Comparison of ENCODE assay signal across 8 mouse cellular contexts in genomic region chr11:6404699-6405566, GRCm38 (mm10). TPM values are rescaled to one million over a fixed set of nuclear protein-coding genes. Genes with fewer than 3 reads are reported as not detected.
DNase-seq lines count a peak whose midpoint lies in the region; ATAC-seq lines count a peak whose summit lies in the region.

No protein-coding gene starts in this region.

- peaks cover 41% of the 10 kb centered on the region for H3K36me3 ChIP-seq in midbrain, embryonic 11.5 days (ENCODE audit: control insufficient read depth, insufficient read depth, low read length)
- H3K36me3 ChIP-seq in midbrain, embryonic 10.5 days: peaks cover 69% of the 10 kb centered on the region

- DNase-seq in adrenal gland, adult 2 months: peak; percentile 63
- no peak for DNase-seq in adrenal gland, adult 8-10 months
- DNase-seq in midbrain, embryonic 11.5 days (ENCODE audit: low spot score, missing footprints): peak; percentile 60
- DNase-seq in midbrain, embryonic 10.5 days (ENCODE audit: low spot score): no peak
- DNase-seq in heart, postnatal 4 days: peak; percentile 83
- peak; percentile 55 for DNase-seq in lung, postnatal 25 days (ENCODE audit: low spot score)
- DNase-seq in urinary bladder, postnatal 25 days (ENCODE audit: low spot score): no peak

- no peak for ATAC-seq in midbrain, embryonic 11.5 days (ENCODE audit: low FRiP score)
- no peak for ATAC-seq in inflammation-experienced regulatory T-cells, adult 6 months

- no peak overlapping the region for H3K27ac ChIP-seq in midbrain, embryonic 11.5 days (ENCODE audit: low read depth, low read length)
- no peak overlapping the region for H3K27ac ChIP-seq in midbrain, embryonic 10.5 days (replicated peaks)

- no peak overlapping the region for H3K4me3 ChIP-seq in midbrain, embryonic 11.5 days (ENCODE audit: low read depth, low read length)
- no peak overlapping the region for H3K4me3 ChIP-seq in midbrain, embryonic 10.5 days

- H3K4me2 ChIP-seq in midbrain, embryonic 11.5 days: no peak overlapping the region

- WGBS in midbrain, embryonic 11.5 days: 89% methylated on average over 9 of the region's 9 CpGs
- WGBS in midbrain, embryonic 10.5 days: 90% methylated on average over 9 of the region's 9 CpGs

- no peaks in the 10 kb centered on the region for H3K4me1 ChIP-seq in midbrain, embryonic 11.5 days (ENCODE audit: control insufficient read depth, insufficient read depth, low read length)
- peaks cover 13% of the 10 kb centered on the region for H3K4me1 ChIP-seq in midbrain, embryonic 10.5 days

- no peaks in the 10 kb centered on the region for H3K27me3 ChIP-seq in midbrain, embryonic 11.5 days (ENCODE audit: control insufficient read depth, insufficient read depth, low read length)
- H3K27me3 ChIP-seq in midbrain, embryonic 10.5 days (ENCODE audit: low read depth, poor library complexity, severe bottlenecking): no peaks in the 10 kb centered on the region

- no peaks in the 10 kb centered on the region for H3K9me3 ChIP-seq in midbrain, embryonic 11.5 days (ENCODE audit: control insufficient read depth, low read length)
- H3K9me3 ChIP-seq in midbrain, embryonic 10.5 days (replicated peaks): no peaks in the 10 kb centered on the region

- H3K9ac ChIP-seq in midbrain, embryonic 11.5 days (ENCODE audit: low read length): no peak overlapping the region

RNA-seq across cellular contexts. Expression of gene Ppia, which starts 10.3 kb away (rescaled TPM):
- 1,000 to 10,000 TPM; 1,264 to 1,797 TPM for total RNA-seq in adrenal gland, adult 2 months (2021)
- 237 and 265 TPM in 2 replicates for polyA plus RNA-seq in adrenal gland, adult 2 months (2012; rRNA removed)
- total RNA-seq in adrenal gland, adult 8-10 months (2022): 1,000 to 10,000 TPM; 1,457 to 1,759 (median 1,529) TPM
- 5,393 and 5,428 TPM in 2 replicates for polyA plus RNA-seq in midbrain, embryonic 11.5 days (2014; fragmentation: Nextera tagmentation; extraction: Ambion mirVana)
- polyA plus RNA-seq in midbrain, embryonic 10.5 days (2016; fragmentation: Nextera tagmentation; extraction: Ambion mirVana): 5,494 and 6,336 TPM in 2 replicates
- 1,000 to 10,000 TPM; 1,521 to 1,568 TPM for total RNA-seq in heart, postnatal 4 days (2021)
- 1,000 to 10,000 TPM; 2,486 to 3,282 (median 2,929) TPM for polyA plus RNA-seq in inflammation-experienced regulatory T-cells, adult 6 months (2017; shearing (Covaris generic))

RNA-seq across cellular contexts. Expression of gene Zmiz2, which starts 16.1 kb away (rescaled TPM):
- total RNA-seq in adrenal gland, adult 2 months (2021): 10 to 100 TPM; 50.5 to 52.8 TPM
- polyA plus RNA-seq in adrenal gland, adult 2 months (2012; rRNA removed): 71.1 and 85.0 TPM in 2 replicates
- 10 to 100 TPM; 51.9 to 66.8 (median 59.9) TPM for total RNA-seq in adrenal gland, adult 8-10 months (2022)
- polyA plus RNA-seq in midbrain, embryonic 11.5 days (2014; fragmentation: Nextera tagmentation; extraction: Ambion mirVana): 13.3 and 16.4 TPM in 2 replicates
- 13.8 and 18.6 TPM in 2 replicates for polyA plus RNA-seq in midbrain, embryonic 10.5 days (2016; fragmentation: Nextera tagmentation; extraction: Ambion mirVana)
- total RNA-seq in heart, postnatal 4 days (2021): 10 to 100 TPM; 46.8 to 49.1 TPM
- 10 to 100 TPM; 40.6 to 60.2 (median 44.9) TPM for polyA plus RNA-seq in inflammation-experienced regulatory T-cells, adult 6 months (2017; shearing (Covaris generic))

RNA-seq across cellular contexts. Expression of gene H2afv, which starts 39.3 kb away (rescaled TPM):
- total RNA-seq in adrenal gland, adult 2 months (2021): 10 to 100 TPM; 39.2 to 86.1 TPM
- 15.0 and 17.4 TPM in 2 replicates for polyA plus RNA-seq in adrenal gland, adult 2 months (2012; rRNA removed)
- total RNA-seq in adrenal gland, adult 8-10 months (2022): 10 to 100 TPM; 68.9 to 84.3 (median 80.5) TPM
- 966 and 1,015 TPM in 2 replicates for polyA plus RNA-seq in midbrain, embryonic 11.5 days (2014; fragmentation: Nextera tagmentation; extraction: Ambion mirVana)
- 961 and 1,033 TPM in 2 replicates for polyA plus RNA-seq in midbrain, embryonic 10.5 days (2016; fragmentation: Nextera tagmentation; extraction: Ambion mirVana)
- total RNA-seq in heart, postnatal 4 days (2021): 100 to 1,000 TPM; 125 to 126 TPM
- polyA plus RNA-seq in inflammation-experienced regulatory T-cells, adult 6 months (2017; shearing (Covaris generic)): 100 to 1,000 TPM; 131 to 311 (median 156) TPM

Comparison
In these comparisons a context has a peak if more than half of its experiments do, and no peak if none do; other contexts are left out.
1. DNase-seq: peak in adrenal gland, adult 2 months (single experiment), midbrain, embryonic 11.5 days (single experiment), heart, postnatal 4 days (single experiment) and lung, postnatal 25 days (single experiment); none in adrenal gland, adult 8-10 months (single experiment), midbrain, embryonic 10.5 days (single experiment) and urinary bladder, postnatal 25 days (single experiment).